Mouse (Mus musculus) E14TG2a.4 (cell line): ENCODE measurements around the gene Abi3bp.

Experiments used
- CTCF ChIP-seq: conservative IDR thresholded peaks from 2 replicates; pipeline ENCODE4 v1.5.1; 2014; ENCODE audit warnings: low read length
- NANOG ChIP-seq: IDR thresholded peaks from 2 replicates; pipeline ENCODE4 v1.6.1; 2014; ENCODE audit warnings: borderline replicate concordance, low read length, mixed read lengths
- POU5F1 ChIP-seq: IDR thresholded peaks from 2 replicates; pipeline ENCODE4 v1.6.1; 2014; ENCODE audit warnings: low read length, borderline replicate concordance

GRCm38 (mm10) chr16:56503941-56504340, 26.3 kb downstream of the Abi3bp start:
- no peak for TF ChIP-seq CTCF
- TF ChIP-seq POU5F1, result no peak
- TF ChIP-seq NANOG, result no peak
